Mouse (Mus musculus): ENCODE measurements at regions not wholly inside any gene's neighbourhood (a gene's known extent, or its start where the extent isn't known, plus 50 kb on each side); places are given as distances from the start of the nearest gene placed in this dataset.

DNA sequence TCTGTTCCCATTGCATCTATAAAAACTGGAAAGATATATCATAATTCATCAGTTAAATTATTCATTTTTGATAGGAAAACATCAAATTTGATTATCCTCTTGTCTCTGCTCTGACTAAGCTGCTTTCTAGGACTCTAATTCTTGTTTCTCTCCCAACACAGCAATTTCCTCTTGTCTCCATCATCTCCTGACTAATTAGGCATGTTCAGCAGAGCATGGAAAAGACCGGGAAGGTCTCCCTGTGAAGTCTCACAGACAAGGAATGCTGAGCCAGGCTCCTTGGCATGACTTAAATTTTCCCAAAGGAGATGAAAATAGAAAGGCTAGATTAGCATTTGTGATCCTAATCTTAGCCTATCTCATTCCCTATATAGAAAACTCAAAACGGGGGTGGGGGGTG, 192.3 kb downstream of the Chrna7 start:
- Histone ChIP-seq H3K9ac (ENCODE audit: low read depth, low read length) (no peak overlapping the region), H3K79me2 (ENCODE audit: control insufficient read depth, insufficient read depth, low read length) (no peaks in the 10 kb centered on the region), H3K27ac (replicated peaks; ENCODE audit: insufficient read depth, low read depth, low read length) (no peak overlapping the region), H3K4me1 (ENCODE audit: control insufficient read depth, insufficient read depth, low read length) (no peaks in the 10 kb centered on the region), H3K36me3 (ENCODE audit: control insufficient read depth, insufficient read depth, low read length) (no peaks in the 10 kb centered on the region), H3K4me3 (ENCODE audit: insufficient read depth, low read depth, low read length) (no peak overlapping the region), H3K27me3 (ENCODE audit: control insufficient read depth, insufficient read depth, low read length) (no peaks in the 10 kb centered on the region)
- DNase-seq (ENCODE audit: extremely low read depth, low read depth, low spot score) = no peak
- TF ChIP-seq CTCF (IDR thresholded peaks at IDR 0.05; ENCODE audit: low read depth, low read length) (no peak), POLR2A (IDR thresholded peaks at IDR 0.05; ENCODE audit: extremely low read depth, insufficient read depth, low read length) (no peak)
- WGBS = 83% methylated on average over 2 of the region's 2 CpGs

DNA sequence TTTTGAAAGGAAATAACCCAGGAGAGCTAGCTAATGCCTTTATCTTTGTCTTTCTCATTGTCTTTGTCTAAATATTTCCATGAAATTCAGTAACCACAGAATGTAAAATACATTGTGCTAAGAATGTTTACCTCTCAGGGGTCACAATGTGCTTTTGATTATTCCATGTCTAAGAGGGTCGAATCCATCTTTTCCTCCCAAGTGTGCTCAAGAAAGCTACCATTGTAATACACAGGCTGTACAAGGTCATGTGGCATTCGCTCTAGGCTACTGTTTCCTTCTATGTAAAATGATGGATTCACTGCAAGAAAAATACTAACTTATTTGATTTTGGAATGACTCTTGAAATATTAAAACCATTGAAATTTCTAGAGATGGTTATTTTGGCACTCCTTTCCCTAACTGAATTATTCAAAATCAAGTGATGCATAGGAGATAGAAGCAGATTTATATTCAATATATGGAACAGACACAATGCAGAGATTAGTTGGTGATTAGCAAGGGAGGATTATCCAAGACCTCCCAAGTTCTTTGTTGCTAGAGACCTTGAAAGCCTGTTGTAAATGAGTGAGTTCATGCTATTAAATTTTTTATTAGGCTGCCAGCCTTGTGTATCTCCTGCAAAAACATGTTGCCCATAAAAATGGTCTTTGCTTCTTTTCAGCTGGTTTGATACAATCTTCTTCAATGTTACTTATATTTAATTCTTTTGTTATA, 193.4 kb downstream of the Chrna7 start:
- no peaks in the 10 kb centered on the region for H3K27me3 ChIP-seq (ENCODE audit: control insufficient read depth, insufficient read depth, low read length)
- no peak overlapping the region for H3K27ac ChIP-seq (replicated peaks; ENCODE audit: insufficient read depth, low read depth, low read length)
- no peak for DNase-seq (ENCODE audit: extremely low read depth, low read depth, low spot score)
- H3K9ac ChIP-seq (ENCODE audit: low read depth, low read length) = no peak overlapping the region
- no peaks in the 10 kb centered on the region for H3K79me2 ChIP-seq (ENCODE audit: control insufficient read depth, insufficient read depth, low read length)
- no peak overlapping the region for H3K4me3 ChIP-seq (ENCODE audit: insufficient read depth, low read depth, low read length)
- H3K4me1 ChIP-seq (ENCODE audit: control insufficient read depth, insufficient read depth, low read length) = no peaks in the 10 kb centered on the region
- H3K36me3 ChIP-seq (ENCODE audit: control insufficient read depth, insufficient read depth, low read length) = no peaks in the 10 kb centered on the region
- TF ChIP-seq POLR2A (IDR thresholded peaks at IDR 0.05; ENCODE audit: extremely low read depth, insufficient read depth, low read length) = no peak
- TF ChIP-seq CTCF (IDR thresholded peaks at IDR 0.05; ENCODE audit: low read depth, low read length) = no peak
- WGBS = 57% methylated on average over 2 of the region's 2 CpGs

DNA sequence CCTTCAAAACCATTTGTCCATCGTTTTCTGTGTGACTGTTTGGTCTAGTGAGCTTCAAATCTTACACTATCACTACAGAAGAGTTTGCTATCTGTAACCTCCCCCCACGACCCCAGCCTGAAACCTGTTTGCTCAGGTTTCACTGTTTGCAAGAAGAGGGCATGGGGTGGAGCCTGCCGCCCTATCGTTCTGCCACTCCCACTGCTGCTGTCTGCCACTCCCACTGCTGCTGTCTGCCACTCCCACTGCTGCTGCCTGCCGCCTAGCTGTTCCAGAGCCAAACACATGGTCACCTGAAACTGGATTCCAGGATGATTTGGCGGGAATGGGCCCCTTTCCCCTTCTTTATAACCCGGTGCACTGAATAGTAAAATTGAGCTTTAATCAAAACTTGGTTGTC, 157.6 kb upstream of the A26c2 start:
- Histone ChIP-seq H3K27me3 (ENCODE audit: control insufficient read depth, insufficient read depth, low read length) (no peaks in the 10 kb centered on the region), H3K36me3 (ENCODE audit: control insufficient read depth, insufficient read depth, low read length) (no peaks in the 10 kb centered on the region), H3K9ac (ENCODE audit: low read depth, low read length) (no peak overlapping the region), H3K27ac (replicated peaks; ENCODE audit: insufficient read depth, low read depth, low read length) (no peak overlapping the region), H3K4me3 (ENCODE audit: insufficient read depth, low read depth, low read length) (no peak overlapping the region), H3K79me2 (ENCODE audit: control insufficient read depth, insufficient read depth, low read length) (no peaks in the 10 kb centered on the region), H3K4me1 (ENCODE audit: control insufficient read depth, insufficient read depth, low read length) (no peaks in the 10 kb centered on the region; the same call in 1 of the 2 replicates)
- 4% methylated on average over 7 of the region's 7 CpGs for WGBS
- peak; percentile 4 for DNase-seq (ENCODE audit: extremely low read depth, low read depth, low spot score)
- TF ChIP-seq CTCF (IDR thresholded peaks at IDR 0.05; ENCODE audit: low read depth, low read length) (no peak), POLR2A (IDR thresholded peaks at IDR 0.05; ENCODE audit: extremely low read depth, insufficient read depth, low read length) (no peak)

All from liver, adult 2 months (tissue).